Mouse (Mus musculus): ENCODE results near the gene Rasgef1a.

Rasgef1a gene

DNA sequence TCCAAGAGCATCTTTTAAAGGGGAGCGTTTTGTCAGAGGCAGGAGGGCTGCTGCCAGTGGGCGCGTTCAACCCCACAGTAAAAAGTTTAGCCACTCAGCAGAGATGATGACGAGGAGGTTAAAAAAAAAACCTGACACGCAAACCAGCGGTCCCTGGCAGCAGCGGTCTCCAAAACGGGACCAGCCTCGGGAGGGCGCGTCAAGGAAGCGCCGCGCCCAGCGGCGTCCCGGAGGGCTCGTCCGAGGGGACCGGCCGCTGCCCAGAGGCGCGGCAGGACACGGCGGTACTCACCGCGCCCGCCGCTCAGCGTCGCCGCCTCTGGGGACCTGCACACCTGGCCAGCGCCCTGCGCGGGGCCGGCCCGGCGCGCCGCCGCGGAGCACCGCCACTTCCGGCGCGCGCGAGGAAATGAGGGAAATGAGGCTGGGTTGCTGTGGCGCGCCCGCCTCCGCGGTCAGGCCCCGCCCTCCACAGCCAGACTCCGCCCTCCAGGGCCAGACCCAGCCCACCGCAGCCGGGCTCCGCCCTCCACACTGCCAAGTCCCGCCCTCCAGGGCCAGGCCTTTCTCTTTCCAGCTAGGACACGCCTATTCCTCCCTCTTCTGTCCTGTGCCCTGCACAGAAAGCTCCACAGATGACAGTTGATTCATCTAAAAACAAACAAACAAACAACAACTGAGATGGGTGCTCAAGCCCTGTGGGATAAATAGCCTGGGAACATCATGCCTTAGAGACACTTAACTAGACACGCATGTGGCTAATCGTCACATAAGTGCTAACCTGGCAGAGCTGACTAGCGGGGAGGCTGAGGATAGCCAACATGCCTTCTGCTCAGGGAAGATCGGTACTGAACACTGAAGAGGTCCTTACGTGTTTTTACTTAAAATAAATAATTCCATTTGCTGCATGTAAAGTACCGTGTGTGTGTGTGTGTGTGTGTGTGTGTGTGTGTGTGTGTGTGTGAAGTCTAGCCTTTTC is 127.8 kb downstream of the Rasgef1a start, which contains the start of gene Csgalnact2:
Gene Csgalnact2, minus strand, starts transcription at position 410 of the 979 bp plus-strand sequence.
- peak; percentile 87 to 96 for DNase-seq

DNA sequence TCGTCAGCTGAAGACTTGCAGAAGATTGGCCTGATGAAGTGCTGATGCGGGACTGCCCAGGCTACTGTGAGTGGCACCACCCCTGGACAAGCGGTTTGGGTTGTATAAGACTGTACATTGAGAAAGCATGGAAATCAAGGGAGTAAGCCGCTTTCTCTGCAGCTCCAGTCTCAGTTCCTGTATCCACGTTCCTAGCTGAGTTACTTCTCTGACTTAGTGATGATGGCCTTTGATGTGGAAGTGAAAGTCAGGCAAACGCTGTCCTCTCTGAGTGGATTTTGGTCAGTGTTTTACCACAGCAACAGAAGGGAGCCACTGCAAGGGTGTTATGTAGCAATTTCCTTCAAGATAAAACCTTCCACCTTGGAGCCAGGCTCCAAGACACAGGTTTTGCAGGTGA is 129.7 kb downstream of the Rasgef1a start:
- DNase-seq, result no peak

Measured in spleen, adult 18-20 months (tissue).